Mouse (Mus musculus) frontal cortex, adult (tissue): Measurements from ENCODE around the gene Rec114.

Source experiments
- ATAC-seq: cut with Nextera tagmentation; 2 replicates; pipeline ENCODE4 v1.9.2; 2017; ENCODE audit warnings: mild to moderate bottlenecking, moderate library complexity, mixed read lengths; ENCODE audit not compliant: low TSS enrichment

Gene Rec114

DNA sequence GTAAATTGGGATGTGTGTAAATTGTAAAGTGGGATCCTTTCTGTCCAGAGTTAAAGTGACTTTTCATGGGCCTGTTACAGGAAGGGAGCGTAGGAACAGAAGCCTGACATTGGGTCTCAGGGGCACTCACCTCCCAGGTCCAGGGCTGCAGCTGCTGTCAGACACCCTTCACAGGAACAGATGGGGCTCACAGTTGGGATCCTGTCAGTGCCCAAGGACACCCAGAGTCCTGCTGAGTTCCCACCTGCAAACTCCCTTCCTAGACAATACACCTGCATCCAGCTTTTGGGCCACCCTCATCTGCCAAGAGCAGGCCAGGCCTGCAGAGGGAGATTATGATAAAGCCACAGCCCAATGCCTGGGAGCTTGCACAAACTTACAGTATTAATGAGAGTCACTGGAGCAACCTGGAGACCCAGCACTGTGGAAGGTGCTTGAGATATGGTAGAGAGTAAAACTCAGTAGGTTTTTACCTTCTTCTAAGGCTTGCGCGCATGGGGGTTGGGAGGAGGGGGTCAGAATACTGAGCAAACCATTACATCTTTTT, at the start of gene Rec114:
TSS of gene Rec114 (minus strand) at position 263 of the 547 bp plus-strand sequence.
- ATAC-seq: no peak

DNA sequence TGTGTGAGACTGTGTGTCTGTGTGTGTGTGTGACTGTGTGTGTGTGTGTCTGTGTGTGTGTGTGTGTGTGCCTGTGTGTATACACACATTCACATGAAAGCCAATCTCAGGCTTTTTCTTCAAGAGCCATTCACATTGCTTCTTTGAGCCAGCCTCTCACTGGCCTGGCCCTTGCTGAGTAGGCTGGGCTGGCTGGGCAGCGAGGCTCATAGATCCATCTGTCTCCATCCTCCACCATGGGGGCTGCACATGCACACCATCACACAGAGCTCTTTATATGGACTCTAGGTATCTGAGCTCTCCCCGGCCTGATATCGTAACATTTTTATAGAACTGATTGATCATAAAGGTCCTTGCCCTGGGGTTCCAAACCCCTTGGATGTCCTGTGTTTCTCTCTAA, 45.7 kb upstream of the Rec114 start:
- ATAC-seq: no peak

DNA sequence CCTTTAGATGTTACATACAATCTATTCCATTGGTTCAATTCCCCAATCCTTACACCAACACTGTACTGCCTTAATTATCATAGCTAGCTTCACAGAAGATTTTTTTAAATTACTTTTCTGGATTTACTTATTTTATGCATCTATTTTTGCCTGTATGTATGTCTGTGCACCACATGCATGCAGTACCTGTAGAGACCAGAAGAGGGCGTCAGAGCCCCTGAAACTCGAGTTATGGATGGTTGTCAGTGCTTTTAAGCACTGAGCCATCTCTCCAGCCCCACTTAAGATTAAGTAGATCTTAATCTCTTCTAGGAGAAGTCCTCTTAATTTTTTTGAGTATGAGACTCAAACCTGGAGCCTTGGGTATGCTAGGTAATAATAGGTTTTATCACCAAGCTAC, 31.6 kb upstream of the Rec114 start:
- ATAC-seq: no peak

DNA sequence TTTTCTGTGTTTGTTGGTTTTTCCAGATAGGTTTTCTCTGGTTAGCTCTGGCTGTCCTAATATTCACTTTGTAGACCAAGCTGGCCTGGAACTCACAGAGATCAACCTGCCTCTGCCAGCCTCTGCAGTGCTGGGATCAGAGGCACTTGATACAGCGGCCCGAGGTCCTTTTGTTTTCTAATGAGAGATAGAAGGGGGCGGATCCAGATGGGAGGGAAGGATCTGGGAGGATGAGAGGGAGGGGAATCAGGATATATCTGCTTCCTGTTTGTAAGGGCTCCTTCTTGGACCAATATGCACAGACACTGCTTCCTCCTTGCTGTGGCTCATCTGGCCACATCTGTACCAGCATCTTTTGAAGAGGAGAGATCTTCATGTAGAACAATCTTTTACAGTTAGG, 31.0 kb upstream of the Rec114 start:
- no peak for ATAC-seq

DNA sequence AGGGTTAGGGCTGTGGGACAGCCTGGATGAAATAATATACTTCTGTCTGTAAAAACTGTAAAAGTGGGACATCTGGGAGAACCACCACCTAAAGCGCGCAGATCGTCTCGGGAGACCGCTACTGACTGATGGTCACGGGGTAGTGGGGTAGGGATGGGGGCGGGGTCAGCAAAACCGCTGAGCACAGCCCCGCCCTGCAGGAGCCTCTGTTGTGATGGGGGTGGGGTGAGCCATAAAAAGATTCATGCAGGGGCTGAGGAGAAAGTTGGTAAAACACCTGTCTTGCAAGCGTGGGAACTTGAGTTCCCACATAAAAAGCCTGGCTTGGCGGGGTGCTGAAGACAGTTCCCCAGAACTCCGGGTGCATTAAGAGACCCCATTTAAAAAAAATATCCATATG, 26.2 kb upstream of the Rec114 start:
- ATAC-seq: no peak

DNA sequence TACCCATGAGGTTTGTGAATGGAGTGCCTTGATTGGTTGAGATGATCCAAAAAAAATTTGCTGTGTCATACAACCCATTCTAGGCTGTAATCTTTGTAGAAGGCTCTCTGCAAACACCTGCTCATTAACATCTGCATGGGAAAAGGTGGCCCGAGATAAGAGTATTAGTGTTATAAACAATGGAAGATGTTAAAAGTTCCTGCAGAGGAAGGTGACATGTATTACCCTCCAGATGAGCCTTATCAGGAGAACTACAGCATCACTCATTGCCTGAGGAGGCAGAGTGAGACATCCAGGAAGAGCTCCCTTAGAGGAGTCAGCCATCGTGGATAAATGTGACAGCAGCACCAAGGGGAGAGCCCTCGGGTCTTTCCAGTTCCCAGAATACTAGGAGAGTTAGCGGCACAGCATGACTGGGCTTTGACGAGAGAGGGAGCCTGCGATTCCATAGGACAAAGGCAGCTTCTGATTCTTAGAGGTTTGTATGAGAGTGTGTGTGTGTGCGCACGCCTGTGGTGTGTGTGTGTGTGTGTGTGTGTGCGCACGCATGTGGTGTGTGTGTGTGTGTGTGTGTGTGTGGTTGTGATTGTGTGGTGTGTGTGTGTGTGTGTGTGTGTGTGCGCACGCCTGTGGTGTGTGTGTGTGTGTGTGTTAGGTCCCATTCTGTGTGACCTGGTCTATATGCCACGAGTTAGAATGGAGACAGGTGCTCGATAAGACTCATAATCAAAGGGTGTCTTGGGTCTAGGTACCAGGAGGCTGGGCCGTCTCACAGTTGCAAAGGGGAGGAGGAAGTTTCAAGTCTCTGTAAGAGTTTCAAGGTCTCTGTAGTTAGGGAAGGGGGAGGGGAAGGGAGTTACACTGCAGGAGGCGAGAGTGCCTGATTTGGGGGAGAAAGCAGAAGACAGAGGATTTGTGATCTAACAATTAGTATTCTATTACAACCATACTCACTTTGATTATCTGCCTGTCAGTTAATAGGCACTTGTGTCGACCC, 23.5 kb upstream of the Rec114 start:
- no peak for ATAC-seq

DNA sequence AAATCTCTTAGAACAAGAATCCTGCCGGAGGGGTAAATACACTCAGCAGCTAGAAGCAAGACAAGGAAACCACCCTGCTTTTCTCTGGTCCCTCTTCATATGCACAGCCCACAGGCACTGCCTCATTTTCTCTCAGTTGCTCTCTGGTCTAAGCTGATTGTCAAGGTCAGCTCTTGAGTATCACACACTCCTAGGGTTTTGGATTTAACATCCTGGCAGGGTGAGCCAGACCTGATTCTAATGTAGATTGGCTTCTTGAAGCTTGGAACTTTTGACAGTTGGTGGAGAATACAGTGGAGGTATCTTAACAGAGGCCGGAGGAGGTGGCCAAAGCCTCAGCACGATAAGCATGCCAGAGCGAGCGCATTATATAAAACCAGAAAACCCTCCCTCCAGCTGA, 20.6 kb upstream of the Rec114 start:
- no peak for ATAC-seq

DNA sequence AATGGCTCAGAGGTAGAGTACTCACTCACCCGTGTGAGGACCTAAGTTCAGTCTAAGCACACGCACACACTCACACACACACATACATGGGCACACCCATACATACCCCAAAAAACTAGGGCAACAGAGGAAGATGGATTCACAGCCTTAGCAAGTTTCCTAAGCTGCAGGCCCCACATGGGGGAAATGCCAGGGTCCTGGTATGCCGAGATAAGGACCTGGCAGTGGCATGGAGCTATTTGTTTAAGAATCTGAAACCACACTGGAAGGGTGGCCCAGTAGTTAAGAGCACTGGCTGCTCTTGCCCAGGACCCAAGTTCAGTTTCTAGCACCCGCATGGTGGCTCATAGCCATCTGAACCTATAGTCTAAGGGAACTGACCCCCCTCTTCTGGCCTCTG, 19.4 kb upstream of the Rec114 start:
- no peak for ATAC-seq

DNA sequence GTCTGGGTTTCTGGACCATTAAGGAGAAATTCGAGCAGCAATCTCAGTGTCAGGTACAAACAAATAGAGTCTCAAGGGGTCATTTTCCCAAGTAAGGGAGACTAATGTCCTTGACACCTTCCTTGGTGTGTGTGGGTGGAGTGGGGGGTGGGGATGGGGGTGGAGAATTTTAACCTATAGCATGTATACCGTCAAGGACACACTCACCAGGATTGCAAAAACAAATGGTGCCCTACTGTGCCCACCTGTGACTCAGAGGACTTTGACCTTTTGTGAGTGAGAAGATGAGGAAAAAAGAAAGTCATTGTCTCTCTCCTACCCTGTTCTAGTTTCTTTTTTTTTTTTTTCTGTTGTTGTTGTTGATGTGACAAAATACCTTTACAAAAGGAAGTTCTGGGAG, 18.3 kb upstream of the Rec114 start:
- ATAC-seq: no peak

DNA sequence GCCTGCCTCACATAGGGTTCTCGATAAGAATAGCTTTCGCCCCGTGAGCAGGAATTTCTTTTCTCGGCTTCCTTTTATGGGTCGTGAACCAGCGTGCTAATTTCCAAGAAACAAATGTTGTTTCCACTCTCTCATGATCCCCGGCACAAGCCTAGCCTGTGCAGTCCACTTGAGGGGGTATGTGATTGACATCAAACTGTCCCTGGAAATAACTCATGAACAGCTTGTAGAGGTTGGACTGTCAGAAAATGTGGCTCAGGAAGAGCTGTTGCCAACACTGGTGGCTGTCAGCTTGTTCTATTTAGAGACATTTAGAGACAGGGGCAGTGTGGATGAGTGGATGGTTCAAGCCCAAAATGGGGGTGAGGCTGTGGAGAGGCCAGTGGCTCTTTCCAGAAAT, 15.0 kb upstream of the Rec114 start:
- peak; percentile 57; the same call in 1 of the 2 replicates for ATAC-seq

DNA sequence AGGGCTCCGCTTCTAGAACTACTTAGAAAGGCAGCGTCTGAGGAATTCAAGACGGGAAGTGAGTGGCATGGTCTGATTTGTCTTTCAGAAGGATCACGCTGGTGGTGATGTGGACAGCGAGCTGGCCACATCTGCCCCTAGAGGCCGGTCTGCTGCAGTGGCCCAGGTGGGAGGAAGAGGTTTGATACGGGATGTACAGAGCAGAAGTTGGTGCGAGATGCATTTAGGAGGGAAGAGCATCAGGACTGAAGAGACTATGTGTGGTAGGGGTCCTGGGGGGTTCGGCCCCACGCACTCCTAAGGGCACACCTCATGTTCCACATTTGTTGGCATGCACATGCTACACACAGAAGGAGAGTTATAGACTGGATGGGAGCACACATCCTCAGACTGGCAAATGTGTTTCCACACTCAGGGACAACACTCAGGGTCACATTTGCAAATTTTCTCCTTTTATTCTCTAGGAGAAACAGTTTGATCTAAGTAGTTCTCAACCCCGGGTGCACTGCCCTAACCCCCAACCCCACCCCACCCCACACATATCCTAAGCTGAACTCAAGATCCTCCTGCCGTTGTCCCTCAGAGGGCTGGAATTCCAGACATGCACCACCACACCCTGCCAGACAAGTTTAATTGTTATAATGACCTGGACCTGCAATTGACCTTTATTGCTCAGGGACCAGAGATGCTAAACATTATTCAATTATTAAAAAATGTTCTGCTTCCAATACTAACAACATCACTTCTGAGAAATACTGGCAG, 12.8 kb upstream of the Rec114 start:
- no peak for ATAC-seq

DNA sequence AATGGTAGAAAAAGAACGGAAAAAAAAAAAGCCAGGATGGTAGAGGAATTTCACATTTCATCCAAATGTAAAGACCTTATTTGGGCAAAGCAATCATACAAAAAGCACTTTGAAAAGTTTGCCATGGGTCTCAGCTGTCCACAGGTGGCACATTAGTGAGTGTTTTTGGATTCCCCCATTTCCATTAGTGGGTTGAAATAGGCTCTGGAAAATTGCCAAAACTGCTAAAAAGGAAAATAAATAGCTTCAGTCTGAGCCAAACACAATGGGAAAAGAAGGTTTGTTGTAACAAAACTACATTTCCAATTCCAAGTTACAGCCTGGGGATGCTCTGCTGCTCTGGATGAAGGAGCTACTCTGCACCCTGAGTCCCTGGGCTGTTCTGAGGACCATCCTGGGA, 9.8 kb upstream of the Rec114 start:
- no peak for ATAC-seq

DNA sequence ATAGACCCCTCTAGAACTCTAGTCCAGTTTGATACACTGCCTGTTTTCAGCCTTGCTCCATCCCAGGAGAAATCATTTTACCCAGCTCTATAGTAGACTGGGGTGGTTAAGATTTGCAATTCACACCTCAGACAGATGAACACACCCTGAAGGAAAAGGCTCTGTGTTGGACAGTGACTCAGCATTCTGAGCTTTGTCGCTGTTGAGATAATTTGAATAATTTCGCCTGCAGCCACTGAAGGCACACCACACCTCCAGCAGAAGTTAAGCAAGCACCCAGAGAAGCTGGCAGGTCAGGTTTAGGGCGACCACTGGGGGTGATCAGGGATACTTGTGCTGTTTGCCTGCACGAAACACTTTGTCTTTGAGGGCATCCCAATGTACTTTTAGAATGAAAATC, 4.4 kb upstream of the Rec114 start:
- no peak for ATAC-seq

DNA sequence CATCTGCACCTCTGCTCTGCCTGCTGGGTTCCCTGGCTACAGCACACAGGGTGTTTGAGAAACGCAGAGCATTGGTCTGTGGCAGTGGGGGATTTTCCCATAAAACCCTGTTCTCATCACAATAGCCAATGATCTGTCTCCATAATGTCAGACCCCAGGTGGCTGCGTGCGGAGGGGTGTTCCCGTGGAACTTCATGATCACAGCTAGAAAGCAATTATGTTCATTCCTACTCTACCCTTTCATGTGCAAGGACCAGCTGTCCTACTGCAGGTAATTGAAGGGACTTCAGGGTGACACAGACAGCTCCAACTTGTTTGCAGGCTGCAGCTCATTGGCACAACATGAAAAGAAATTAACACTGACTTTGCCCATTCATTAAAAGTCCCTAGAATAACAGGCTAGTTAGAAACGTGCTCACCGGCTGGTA, 3.6 kb upstream of the Rec114 start:
- no peak for ATAC-seq

DNA sequence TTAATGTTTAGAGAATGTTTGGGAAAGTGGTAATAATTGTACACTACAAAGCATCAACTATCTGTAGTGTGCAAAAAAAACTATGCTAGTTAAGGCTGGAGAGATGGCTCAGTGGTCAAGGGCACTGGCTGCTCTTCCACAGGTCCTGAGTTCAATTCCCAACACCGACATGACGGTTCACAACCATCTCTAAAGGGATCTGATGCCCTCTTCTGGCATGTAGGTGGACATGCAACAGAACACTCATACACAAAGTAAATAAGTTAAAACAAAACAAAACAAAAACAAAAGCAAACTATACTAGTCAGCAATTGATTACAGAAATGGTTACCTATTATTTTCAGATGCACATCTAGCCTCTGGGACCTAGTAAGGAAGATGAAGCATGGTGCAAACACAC, 1.1 kb downstream of the Rec114 start:
- no peak for ATAC-seq

DNA sequence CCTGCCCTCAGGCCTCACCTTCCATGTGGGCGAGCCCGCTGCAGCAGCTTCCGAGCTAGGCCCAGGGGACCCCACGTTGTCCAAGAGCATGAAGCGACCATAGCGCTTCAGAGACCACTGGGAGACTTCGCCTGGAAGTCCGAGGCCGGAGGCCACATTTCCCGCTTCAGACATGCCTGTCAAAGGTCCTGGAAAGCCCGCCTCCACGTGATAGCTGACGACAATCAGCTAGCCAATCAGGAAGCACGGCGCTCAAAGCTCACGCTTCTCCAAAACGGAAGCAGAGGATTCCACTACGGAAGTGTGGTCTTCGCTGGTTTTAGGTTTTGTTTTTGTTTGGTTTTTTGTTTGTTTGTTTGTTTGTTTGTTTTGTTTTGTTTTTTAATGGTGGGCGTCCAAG, 2.4 kb downstream of the Rec114 start:
- ATAC-seq: no peak

DNA sequence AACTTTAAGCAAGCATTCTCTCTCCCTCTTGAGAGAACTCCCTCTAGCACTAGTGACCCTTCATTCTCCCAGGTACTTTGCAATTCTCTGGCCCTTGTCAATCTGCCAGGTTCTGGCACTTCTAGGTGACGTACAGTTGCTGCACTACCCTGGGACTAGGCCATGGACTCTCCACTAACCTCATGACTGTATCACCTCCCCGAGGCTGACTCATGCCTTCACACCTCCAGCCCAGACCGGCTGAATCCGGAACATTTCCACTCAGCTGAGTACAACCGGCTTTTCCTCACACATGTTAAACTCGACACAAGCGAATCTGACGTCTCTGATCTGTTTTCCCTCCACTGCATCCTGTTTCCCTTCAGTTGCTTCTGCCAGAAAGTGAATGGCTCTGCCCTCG, 4.0 kb downstream of the Rec114 start:
- no peak for ATAC-seq

DNA sequence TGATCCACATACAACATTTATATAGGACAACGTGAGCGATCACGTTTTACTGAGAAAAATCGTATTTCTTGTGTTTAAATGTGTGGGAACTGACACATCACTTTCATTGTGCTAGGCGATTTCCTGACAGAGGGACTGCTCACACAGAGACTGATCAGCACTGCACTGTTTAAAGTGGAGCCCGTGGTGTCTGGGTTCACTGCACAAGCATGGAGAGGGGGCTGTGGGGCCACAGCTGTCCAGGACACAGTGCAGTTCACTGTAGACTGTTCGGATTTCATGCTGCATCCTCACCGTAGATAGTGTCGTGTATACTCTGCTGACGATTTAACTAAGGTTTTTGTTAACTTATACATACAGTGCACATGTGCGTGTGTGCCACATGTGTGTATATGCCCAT, 20.6 kb downstream of the Rec114 start:
- no peak for ATAC-seq

DNA sequence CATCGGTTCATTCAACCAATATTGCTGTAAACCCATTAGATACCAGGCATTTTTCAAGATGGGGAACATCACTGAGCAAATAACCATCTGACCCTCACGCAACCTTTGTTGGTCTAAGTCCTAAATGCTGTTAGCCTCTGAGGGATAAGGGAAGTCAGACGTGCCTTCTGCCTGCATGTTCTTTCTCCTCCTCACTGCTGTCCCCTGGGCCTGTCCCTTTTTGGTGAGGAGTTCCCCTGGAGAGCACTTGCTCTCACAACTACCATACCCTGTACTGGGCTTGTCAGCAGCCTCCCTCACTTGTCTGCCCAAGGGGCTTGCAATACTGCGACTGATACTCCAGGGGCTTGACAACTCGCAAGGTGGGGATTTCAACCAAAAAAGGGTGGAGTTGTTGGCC, 21.6 kb downstream of the Rec114 start:
- no peak for ATAC-seq

DNA sequence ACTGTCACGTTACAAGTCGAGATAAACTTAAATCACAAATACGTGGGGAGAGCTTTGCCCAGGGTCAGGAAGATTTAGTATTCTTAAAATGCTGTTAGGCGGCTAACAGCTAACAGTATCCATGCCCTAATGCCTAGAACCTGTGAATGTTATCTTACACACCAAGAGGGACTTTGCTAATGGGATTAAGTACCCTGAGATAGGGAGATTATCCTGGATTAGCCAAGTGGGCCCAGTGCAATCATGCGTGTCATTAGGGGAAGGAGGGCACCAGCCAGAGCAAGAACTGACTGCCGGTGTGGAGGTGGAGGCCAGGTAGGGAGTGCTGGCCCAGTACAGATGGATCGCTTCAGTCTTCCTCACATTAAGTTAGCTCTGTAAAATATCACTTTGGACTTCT, 22.7 kb downstream of the Rec114 start:
- no peak for ATAC-seq

DNA sequence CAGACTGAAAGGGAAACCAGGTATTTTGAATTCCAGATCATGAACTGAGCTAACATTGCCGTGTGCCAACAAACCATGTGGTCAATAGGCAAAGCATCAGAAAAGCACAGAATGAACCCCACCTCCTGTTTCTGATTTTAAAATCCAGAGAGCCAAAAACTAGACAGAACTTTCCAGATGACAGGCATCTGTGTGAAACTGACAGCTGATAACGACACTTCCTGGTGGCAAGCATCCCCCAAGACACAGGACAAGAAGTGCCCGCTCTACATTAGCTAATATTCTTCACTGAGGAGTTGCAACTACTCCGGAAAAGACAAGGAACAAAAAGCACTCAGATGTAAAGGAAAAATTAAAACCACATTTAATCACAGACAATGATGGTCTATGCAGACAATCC, 23.6 kb downstream of the Rec114 start:
- ATAC-seq: no peak

DNA sequence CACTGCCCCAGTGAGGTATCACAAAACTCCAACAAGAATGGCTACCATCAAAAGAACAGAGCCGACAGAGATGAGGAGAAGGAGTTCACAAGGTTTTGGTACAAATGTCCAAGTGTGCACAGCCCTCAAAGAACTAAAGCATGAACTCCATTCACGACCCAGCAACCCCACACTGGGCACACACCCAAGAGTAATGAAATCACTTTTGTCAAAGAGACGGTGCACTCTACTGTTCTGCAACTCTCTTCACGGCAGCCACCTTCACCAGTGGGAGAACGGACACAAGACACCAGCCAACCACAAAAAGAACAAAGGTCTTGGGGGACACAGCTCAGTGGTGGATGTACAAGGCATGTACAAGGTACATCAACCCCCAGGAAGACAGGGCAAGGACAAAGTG, 24.3 kb downstream of the Rec114 start:
- ATAC-seq: no peak

DNA sequence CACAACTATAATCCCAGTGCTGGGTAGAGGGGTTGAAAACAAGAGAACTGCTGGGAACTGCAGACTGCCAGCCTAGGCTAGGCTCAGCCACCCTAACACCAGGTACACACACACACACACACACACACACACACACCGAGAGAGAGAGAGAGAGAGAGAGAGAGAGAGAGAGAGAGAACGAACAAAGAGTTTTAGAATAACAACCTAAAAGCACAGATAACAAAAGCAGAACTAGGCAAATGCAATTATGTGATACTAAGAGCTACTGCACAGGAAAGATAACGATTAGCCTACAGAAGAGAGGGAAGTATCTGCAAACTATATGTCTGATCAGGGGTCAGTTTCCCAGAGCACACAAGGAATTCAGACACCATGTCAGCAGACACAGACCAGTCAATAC, 24.8 kb downstream of the Rec114 start:
- no peak for ATAC-seq
